Mouse (Mus musculus): ENCODE results near the gene Rbpj. TPM values are rescaled to one million over a fixed set of nuclear protein-coding genes. Genes with fewer than 3 reads are reported as not detected.

Rbpj gene
- polyA plus RNA-seq, 1 experiment = 13.4 TPM

- H3K4me3 ChIP-seq (ENCODE audit: insufficient read depth, low read depth, low read length) = no peak overlapping the region
- H3K4me1 ChIP-seq (ENCODE audit: control insufficient read depth, insufficient read depth, low read length) = peaks cover 4% of the 10 kb centered on the region; the same call in 1 of the 2 replicates
- no peak for TF ChIP-seq POLR2A (IDR thresholded peaks at IDR 0.05; ENCODE audit: low read depth, low read length)
- no peak for TF ChIP-seq CTCF (conservative IDR thresholded peaks at IDR 0.05; ENCODE audit: insufficient read depth, insufficient read length, low read depth, low read length)
- H3K27ac ChIP-seq (ENCODE audit: insufficient read depth, low read depth, low read length) = no peak overlapping the region
- no peak for DNase-seq
- no peaks in the 10 kb centered on the region for H3K27me3 ChIP-seq (replicated peaks; ENCODE audit: control insufficient read depth, insufficient read depth, low read length)
- no peaks in the 10 kb centered on the region for H3K36me3 ChIP-seq (ENCODE audit: control insufficient read depth, insufficient read depth, low read length)
- 52% methylated on average over 6 of the region's 6 CpGs for WGBS
Observed at GRCm38 (mm10) chr5:53679651-53680050, 213.7 kb downstream of the Rbpj start.

- H3K27ac ChIP-seq (ENCODE audit: insufficient read depth, low read depth, low read length) = no peak overlapping the region
- H3K27me3 ChIP-seq (replicated peaks; ENCODE audit: control insufficient read depth, insufficient read depth, low read length) = no peaks in the 10 kb centered on the region
- peak; percentile 41 for DNase-seq
- no peak overlapping the region for H3K4me3 ChIP-seq (ENCODE audit: insufficient read depth, low read depth, low read length)
- WGBS = 57% methylated on average over 3 of the region's 3 CpGs
- no peaks in the 10 kb centered on the region for H3K36me3 ChIP-seq (ENCODE audit: control insufficient read depth, insufficient read depth, low read length)
- TF ChIP-seq POLR2A (IDR thresholded peaks at IDR 0.05; ENCODE audit: low read depth, low read length) (no peak), CTCF (conservative IDR thresholded peaks at IDR 0.05; ENCODE audit: insufficient read depth, insufficient read length, low read depth, low read length) (no peak)
- peaks cover 12% of the 10 kb centered on the region; the same call in 1 of the 2 replicates for H3K4me1 ChIP-seq (ENCODE audit: control insufficient read depth, insufficient read depth, low read length)
Observed at GRCm38 (mm10) chr5:53683916-53684315, 218.0 kb downstream of the Rbpj start.

GRCm38 (mm10) chr5:53684417-53684816 is 218.5 kb downstream of the Rbpj start:
- Histone ChIP-seq H3K4me1 (ENCODE audit: control insufficient read depth, insufficient read depth, low read length) (peaks cover 12% of the 10 kb centered on the region; the same call in 1 of the 2 replicates), H3K36me3 (ENCODE audit: control insufficient read depth, insufficient read depth, low read length) (no peaks in the 10 kb centered on the region), H3K4me3 (ENCODE audit: insufficient read depth, low read depth, low read length) (no peak overlapping the region), H3K27ac (ENCODE audit: insufficient read depth, low read depth, low read length) (no peak overlapping the region), H3K27me3 (replicated peaks; ENCODE audit: control insufficient read depth, insufficient read depth, low read length) (no peaks in the 10 kb centered on the region)
- TF ChIP-seq POLR2A (IDR thresholded peaks at IDR 0.05; ENCODE audit: low read depth, low read length) = no peak
- TF ChIP-seq CTCF (conservative IDR thresholded peaks at IDR 0.05; ENCODE audit: insufficient read depth, insufficient read length, low read depth, low read length) = no peak
- 91% methylated on average over 1 of the region's 1 CpGs for WGBS
- DNase-seq = no peak

- 82% methylated on average over 4 of the region's 4 CpGs for WGBS
- no peak for DNase-seq
- Histone ChIP-seq H3K27ac (ENCODE audit: insufficient read depth, low read depth, low read length) (no peak overlapping the region), H3K4me3 (ENCODE audit: insufficient read depth, low read depth, low read length) (no peak overlapping the region), H3K36me3 (ENCODE audit: control insufficient read depth, insufficient read depth, low read length) (no peaks in the 10 kb centered on the region), H3K27me3 (replicated peaks; ENCODE audit: control insufficient read depth, insufficient read depth, low read length) (no peaks in the 10 kb centered on the region), H3K4me1 (ENCODE audit: control insufficient read depth, insufficient read depth, low read length) (peaks cover 12% of the 10 kb centered on the region; the same call in 1 of the 2 replicates)
- TF ChIP-seq CTCF (conservative IDR thresholded peaks at IDR 0.05; ENCODE audit: insufficient read depth, insufficient read length, low read depth, low read length) = no peak
- TF ChIP-seq POLR2A (IDR thresholded peaks at IDR 0.05; ENCODE audit: low read depth, low read length) = no peak
Observed at GRCm38 (mm10) chr5:53685623-53686022, 219.7 kb downstream of the Rbpj start.

GRCm38 (mm10) chr5:53686379-53686778 is 220.4 kb downstream of the Rbpj start:
- Histone ChIP-seq H3K27ac (ENCODE audit: insufficient read depth, low read depth, low read length) (no peak overlapping the region), H3K27me3 (replicated peaks; ENCODE audit: control insufficient read depth, insufficient read depth, low read length) (no peaks in the 10 kb centered on the region), H3K4me1 (ENCODE audit: control insufficient read depth, insufficient read depth, low read length) (peaks cover 12% of the 10 kb centered on the region; the same call in 1 of the 2 replicates), H3K36me3 (ENCODE audit: control insufficient read depth, insufficient read depth, low read length) (no peaks in the 10 kb centered on the region), H3K4me3 (ENCODE audit: insufficient read depth, low read depth, low read length) (no peak overlapping the region)
- no peak for DNase-seq
- TF ChIP-seq POLR2A (IDR thresholded peaks at IDR 0.05; ENCODE audit: low read depth, low read length) (no peak), CTCF (conservative IDR thresholded peaks at IDR 0.05; ENCODE audit: insufficient read depth, insufficient read length, low read depth, low read length) (no peak)
- WGBS = 81% methylated on average over 2 of the region's 2 CpGs

- Histone ChIP-seq H3K27ac (ENCODE audit: insufficient read depth, low read depth, low read length) (no peak overlapping the region), H3K36me3 (ENCODE audit: control insufficient read depth, insufficient read depth, low read length) (no peaks in the 10 kb centered on the region), H3K27me3 (replicated peaks; ENCODE audit: control insufficient read depth, insufficient read depth, low read length) (no peaks in the 10 kb centered on the region), H3K4me3 (ENCODE audit: insufficient read depth, low read depth, low read length) (no peak overlapping the region), H3K4me1 (ENCODE audit: control insufficient read depth, insufficient read depth, low read length) (peaks cover 12% of the 10 kb centered on the region; the same call in 1 of the 2 replicates)
- TF ChIP-seq CTCF (conservative IDR thresholded peaks at IDR 0.05; ENCODE audit: insufficient read depth, insufficient read length, low read depth, low read length) = no peak
- WGBS = 38% methylated on average over 7 of the region's 7 CpGs
- DNase-seq = peak; percentile 56
Observed at GRCm38 (mm10) chr5:53688326-53688725, 222.4 kb downstream of the Rbpj start.

- no peak for TF ChIP-seq CTCF (conservative IDR thresholded peaks at IDR 0.05; ENCODE audit: insufficient read depth, insufficient read length, low read depth, low read length)
- no peak for TF ChIP-seq POLR2A (IDR thresholded peaks at IDR 0.05; ENCODE audit: low read depth, low read length)
- WGBS = 91% methylated on average over 3 of the region's 3 CpGs
Observed at GRCm38 (mm10) chr5:53691577-53691976, 225.6 kb downstream of the Rbpj start.

More at GRCm38 (mm10) chr5:53691577-53691976, 225.6 kb downstream of the Rbpj start:
- no peak overlapping the region for H3K4me3 ChIP-seq (ENCODE audit: insufficient read depth, low read depth, low read length)
- no peaks in the 10 kb centered on the region for H3K36me3 ChIP-seq (ENCODE audit: control insufficient read depth, insufficient read depth, low read length)
- no peak overlapping the region for H3K27ac ChIP-seq (ENCODE audit: insufficient read depth, low read depth, low read length)
- no peak for DNase-seq
- H3K4me1 ChIP-seq (ENCODE audit: control insufficient read depth, insufficient read depth, low read length) = peaks cover 5% of the 10 kb centered on the region; the same call in 1 of the 2 replicates
- H3K27me3 ChIP-seq (replicated peaks; ENCODE audit: control insufficient read depth, insufficient read depth, low read length) = no peaks in the 10 kb centered on the region

All from kidney, adult 2 months (tissue).